Mouse (Mus musculus): ENCODE measurements around the gene Pax6. TPM values are rescaled to one million over a fixed set of nuclear protein-coding genes. Genes with fewer than 3 reads are reported as not detected.

Gene Pax6
- polyA plus RNA-seq, 1 experiment = 0.08 TPM

DNA sequence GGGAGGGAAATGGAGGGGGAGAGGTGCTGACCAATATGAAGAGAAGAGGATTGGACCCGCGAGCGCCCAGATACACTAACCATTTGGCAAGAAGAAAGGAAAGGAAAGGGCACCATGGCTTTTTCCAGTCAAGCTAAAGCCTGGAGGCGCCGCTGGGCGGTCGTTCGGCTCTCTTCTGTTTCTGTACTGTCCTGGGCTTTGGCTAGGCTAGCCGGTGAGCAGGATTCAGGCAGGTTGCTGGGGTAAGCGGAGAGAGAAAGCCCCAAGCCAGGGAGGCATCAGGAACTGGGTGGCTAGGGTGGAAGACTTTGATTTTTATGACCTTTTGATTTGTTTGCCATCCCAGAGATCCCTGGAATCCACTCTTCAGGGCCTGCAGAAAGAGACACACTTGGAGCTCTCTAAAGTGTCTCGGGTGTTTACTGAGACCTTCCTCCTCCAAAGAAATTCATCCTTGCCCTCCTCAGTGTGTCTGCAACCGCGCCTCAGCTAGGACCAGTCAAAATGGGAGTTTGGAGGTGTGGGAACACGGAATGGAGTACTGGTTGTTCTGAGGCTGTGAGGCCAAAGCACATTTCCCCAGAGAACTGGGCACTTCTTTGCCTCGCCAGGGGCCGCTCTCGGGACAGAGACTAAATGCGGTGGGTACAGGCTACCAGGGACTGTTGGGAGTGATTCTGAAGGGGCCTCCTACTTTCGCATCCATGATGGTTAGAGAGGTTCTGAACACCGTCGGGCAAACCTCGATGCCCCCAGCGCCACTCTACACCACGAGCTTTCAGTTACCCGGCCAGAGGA, 3.3 kb downstream of the Pax6 start:
- no peak overlapping the region for H3K27ac ChIP-seq (ENCODE audit: insufficient read depth, low read length)
- DNase-seq (ENCODE audit: low read depth in 1 of 2, low spot score in 2 of 2) = no peak
- peaks cover 64% of the 10 kb centered on the region for H3K27me3 ChIP-seq (ENCODE audit: control insufficient read depth, insufficient read depth, low read length)
- no peak for TF ChIP-seq POLR2A (IDR thresholded peaks at IDR 0.05; ENCODE audit: low read depth, low read length)
- TF ChIP-seq CTCF (IDR thresholded peaks at IDR 0.05; ENCODE audit: extremely low read depth, insufficient read depth, insufficient read length, insufficient replicate concordance) = no peak
- WGBS = 6% methylated on average over 25 of the region's 25 CpGs
- H3K4me3 ChIP-seq (ENCODE audit: extremely low read depth, insufficient read depth, insufficient read length) = no peak overlapping the region
- H3K4me1 ChIP-seq (ENCODE audit: control insufficient read depth, insufficient read depth, insufficient read length) = peaks cover 9% of the 10 kb centered on the region
- no peaks in the 10 kb centered on the region for H3K36me3 ChIP-seq (ENCODE audit: control insufficient read depth, insufficient read depth, low read length)

DNA sequence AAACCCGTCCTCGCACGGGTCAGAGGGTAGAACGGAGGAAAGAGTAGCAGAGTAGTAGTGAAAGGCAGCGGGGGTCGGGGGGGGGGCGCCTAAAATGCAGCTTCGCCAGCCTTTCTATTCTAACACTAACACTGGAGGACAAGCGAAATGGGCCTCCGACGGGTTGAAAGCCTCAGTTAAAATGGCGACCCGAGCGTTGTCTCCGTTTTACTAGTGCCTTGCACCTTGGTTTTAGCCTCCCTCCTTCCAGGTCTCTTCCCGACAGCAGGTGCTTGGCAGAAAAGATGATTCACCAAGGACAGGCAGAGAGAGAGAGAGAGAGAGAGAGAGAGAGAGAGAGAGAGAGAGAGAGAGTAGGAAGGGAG, 3.9 kb downstream of the Pax6 start:
- 7% methylated on average over 16 of the region's 16 CpGs for WGBS
- DNase-seq (ENCODE audit: low read depth in 1 of 2, low spot score in 2 of 2) = no peak
- Histone ChIP-seq H3K4me1 (ENCODE audit: control insufficient read depth, insufficient read depth, insufficient read length) (peaks cover 9% of the 10 kb centered on the region), H3K27ac (ENCODE audit: insufficient read depth, low read length) (no peak overlapping the region), H3K36me3 (ENCODE audit: control insufficient read depth, insufficient read depth, low read length) (no peaks in the 10 kb centered on the region), H3K4me3 (ENCODE audit: extremely low read depth, insufficient read depth, insufficient read length) (no peak overlapping the region), H3K27me3 (ENCODE audit: control insufficient read depth, insufficient read depth, low read length) (peaks cover 64% of the 10 kb centered on the region)
- no peak for TF ChIP-seq CTCF (IDR thresholded peaks at IDR 0.05; ENCODE audit: extremely low read depth, insufficient read depth, insufficient read length, insufficient replicate concordance)
- TF ChIP-seq POLR2A (IDR thresholded peaks at IDR 0.05; ENCODE audit: low read depth, low read length) = no peak

DNA sequence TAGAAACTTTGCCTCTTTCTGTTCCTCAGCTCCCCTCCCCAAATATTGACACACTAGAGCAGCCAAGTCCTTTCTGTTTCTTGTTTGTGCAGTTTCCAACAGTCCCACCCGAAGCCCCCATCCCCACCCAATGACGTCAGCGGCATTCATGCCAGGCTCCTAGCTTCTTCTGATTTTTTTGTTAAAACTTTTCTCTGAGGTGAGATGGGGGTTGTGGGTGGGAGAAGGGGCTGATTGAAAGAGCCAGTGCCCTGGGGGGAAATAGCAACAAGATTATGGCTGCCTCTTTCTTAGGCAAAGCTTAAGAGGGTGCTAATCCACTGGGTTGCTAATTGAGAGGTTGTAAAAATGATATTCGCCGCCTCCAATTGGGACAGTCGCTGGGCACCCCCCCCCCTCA, 4.4 kb downstream of the Pax6 start:
- no peak for DNase-seq (ENCODE audit: low read depth in 1 of 2, low spot score in 2 of 2)
- no peak for TF ChIP-seq CTCF (IDR thresholded peaks at IDR 0.05; ENCODE audit: extremely low read depth, insufficient read depth, insufficient read length, insufficient replicate concordance)
- TF ChIP-seq POLR2A (IDR thresholded peaks at IDR 0.05; ENCODE audit: low read depth, low read length) = no peak
- no peak overlapping the region for H3K27ac ChIP-seq (ENCODE audit: insufficient read depth, low read length)
- WGBS = 4% methylated on average over 6 of the region's 6 CpGs
- peaks cover 9% of the 10 kb centered on the region for H3K4me1 ChIP-seq (ENCODE audit: control insufficient read depth, insufficient read depth, insufficient read length)
- H3K36me3 ChIP-seq (ENCODE audit: control insufficient read depth, insufficient read depth, low read length) = no peaks in the 10 kb centered on the region
- no peak overlapping the region for H3K4me3 ChIP-seq (ENCODE audit: extremely low read depth, insufficient read depth, insufficient read length)
- H3K27me3 ChIP-seq (ENCODE audit: control insufficient read depth, insufficient read depth, low read length) = peaks cover 63% of the 10 kb centered on the region

DNA sequence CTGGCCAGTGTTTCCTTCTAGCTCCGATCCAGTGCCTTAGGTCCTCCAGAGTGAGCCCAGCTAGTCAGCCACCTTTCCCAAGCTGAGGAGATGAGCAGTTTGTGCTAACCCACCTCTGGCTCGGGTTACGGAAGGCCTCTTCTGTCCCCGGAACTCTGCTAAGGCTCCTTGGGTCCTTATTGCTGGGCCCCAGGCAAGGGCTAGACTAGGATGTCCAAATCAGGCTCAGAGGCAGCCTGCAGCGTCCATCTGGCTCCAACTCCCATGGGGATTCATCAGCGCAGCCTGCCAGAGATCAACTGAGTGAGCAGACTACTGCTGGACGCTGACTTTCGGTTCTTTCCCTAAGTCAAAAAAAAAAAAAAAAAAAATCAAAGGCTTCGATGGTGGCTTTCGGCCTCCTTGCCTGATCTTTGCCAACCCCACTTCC, 4.9 kb downstream of the Pax6 start:
- Histone ChIP-seq H3K36me3 (ENCODE audit: control insufficient read depth, insufficient read depth, low read length) (no peaks in the 10 kb centered on the region), H3K27me3 (ENCODE audit: control insufficient read depth, insufficient read depth, low read length) (peaks cover 58% of the 10 kb centered on the region), H3K4me1 (ENCODE audit: control insufficient read depth, insufficient read depth, insufficient read length) (peaks cover 9% of the 10 kb centered on the region), H3K4me3 (ENCODE audit: extremely low read depth, insufficient read depth, insufficient read length) (no peak overlapping the region), H3K27ac (ENCODE audit: insufficient read depth, low read length) (no peak overlapping the region)
- 11% methylated on average over 10 of the region's 10 CpGs for WGBS
- no peak for DNase-seq (ENCODE audit: low read depth in 1 of 2, low spot score in 2 of 2)
- TF ChIP-seq CTCF (IDR thresholded peaks at IDR 0.05; ENCODE audit: extremely low read depth, insufficient read depth, insufficient read length, insufficient replicate concordance) = no peak
- TF ChIP-seq POLR2A (IDR thresholded peaks at IDR 0.05; ENCODE audit: low read depth, low read length) = no peak

DNA sequence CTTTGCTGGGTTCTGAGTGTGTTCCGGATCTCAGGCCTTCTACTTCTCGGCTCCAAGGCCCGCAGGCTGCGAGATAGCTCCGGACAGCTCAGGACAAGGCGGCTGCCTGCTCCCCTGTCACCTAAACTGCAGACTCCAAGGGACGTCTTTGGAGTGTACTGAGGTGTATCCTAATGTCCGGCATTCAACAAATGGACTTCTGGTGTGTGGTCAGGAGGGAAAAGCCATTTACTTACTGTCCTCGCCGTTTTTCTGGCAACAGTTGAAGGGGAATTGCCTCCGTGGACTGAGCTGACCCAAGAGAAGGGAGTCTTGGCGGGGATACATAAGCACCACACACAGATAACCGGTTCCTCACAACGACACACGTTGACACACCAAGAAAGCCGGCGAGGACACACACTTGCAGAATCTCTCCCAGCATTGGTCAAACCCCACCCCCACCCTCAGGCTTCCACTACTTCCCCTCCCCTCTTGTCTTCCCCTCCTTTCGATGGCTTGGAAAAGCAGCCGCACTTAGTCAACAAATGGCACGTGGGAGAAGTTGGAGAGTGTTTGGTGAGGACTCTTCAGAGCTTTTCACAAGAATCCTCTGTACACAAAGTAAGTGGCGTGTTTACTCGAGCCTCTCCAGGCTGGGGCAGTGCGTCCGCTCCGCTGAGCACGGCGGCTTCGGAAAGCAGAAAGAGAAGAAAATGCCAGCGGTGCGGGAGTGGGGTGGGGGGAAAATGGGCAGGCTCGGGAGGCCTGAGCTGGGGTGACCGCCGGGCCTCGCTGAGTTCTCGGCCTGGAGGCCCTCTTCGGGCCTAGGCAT, 5.6 kb downstream of the Pax6 start:
- Histone ChIP-seq H3K27me3 (ENCODE audit: control insufficient read depth, insufficient read depth, low read length) (peaks cover 58% of the 10 kb centered on the region), H3K27ac (ENCODE audit: insufficient read depth, low read length) (no peak overlapping the region), H3K36me3 (ENCODE audit: control insufficient read depth, insufficient read depth, low read length) (no peaks in the 10 kb centered on the region), H3K4me3 (ENCODE audit: extremely low read depth, insufficient read depth, insufficient read length) (no peak overlapping the region), H3K4me1 (ENCODE audit: control insufficient read depth, insufficient read depth, insufficient read length) (peaks cover 9% of the 10 kb centered on the region)
- 5% methylated on average over 36 of the region's 36 CpGs for WGBS
- TF ChIP-seq CTCF (IDR thresholded peaks at IDR 0.05; ENCODE audit: extremely low read depth, insufficient read depth, insufficient read length, insufficient replicate concordance) (no peak), POLR2A (IDR thresholded peaks at IDR 0.05; ENCODE audit: low read depth, low read length) (no peak)
- no peak for DNase-seq (ENCODE audit: low read depth in 1 of 2, low spot score in 2 of 2)

DNA sequence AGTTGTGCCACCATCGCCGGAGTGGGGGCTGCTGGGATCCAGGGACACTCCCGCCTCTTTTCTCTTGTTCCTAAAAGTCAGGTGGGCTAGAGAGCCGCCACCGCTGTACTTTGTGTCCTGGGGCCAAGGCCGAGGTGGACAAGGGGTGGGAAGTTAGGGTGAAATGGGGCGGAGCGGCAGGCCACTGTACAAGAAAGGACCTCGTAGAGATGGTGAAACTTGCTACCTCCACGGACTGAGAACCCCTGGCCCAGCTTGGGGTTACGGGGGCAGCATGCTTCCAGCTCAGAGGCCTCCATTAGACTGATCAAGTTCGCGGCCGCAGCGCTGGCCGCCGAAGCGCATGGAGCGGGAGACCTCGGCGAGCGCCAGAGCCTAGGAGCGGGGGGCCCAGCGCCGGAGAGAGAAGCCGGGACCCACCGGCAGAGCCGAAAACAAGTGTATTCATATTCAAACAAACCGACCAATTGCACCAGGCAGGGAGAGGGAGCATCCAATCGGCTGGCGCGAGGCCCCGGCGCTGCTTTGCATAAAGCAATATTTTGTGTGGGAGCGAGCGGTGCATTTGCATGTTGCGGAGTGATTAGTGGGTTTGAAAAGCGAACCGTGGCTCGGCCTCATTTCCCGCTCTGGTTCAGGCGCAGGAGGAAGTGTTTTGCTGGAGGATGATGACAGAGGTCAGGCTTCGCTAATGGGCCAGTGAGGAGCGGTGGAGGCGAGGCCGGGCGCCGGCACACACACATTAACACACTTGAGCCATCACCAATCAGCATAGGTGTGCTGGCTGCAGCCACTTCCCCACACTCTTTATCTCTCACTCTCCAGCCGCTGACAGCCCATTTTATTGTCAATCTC, 6.4 kb downstream of the Pax6 start:
- DNase-seq (ENCODE audit: low read depth in 1 of 2, low spot score in 2 of 2) = peak in 1 of 2 experiments; percentile 18
- Histone ChIP-seq H3K36me3 (ENCODE audit: control insufficient read depth, insufficient read depth, low read length) (no peaks in the 10 kb centered on the region), H3K4me1 (ENCODE audit: control insufficient read depth, insufficient read depth, insufficient read length) (peaks cover 9% of the 10 kb centered on the region), H3K27ac (ENCODE audit: insufficient read depth, low read length) (no peak overlapping the region), H3K4me3 (ENCODE audit: extremely low read depth, insufficient read depth, insufficient read length) (peak overlapping the region; percentile 35; the same call in 1 of the 2 replicates), H3K27me3 (ENCODE audit: control insufficient read depth, insufficient read depth, low read length) (peaks cover 58% of the 10 kb centered on the region)
- WGBS = 2% methylated on average over 49 of the region's 49 CpGs
- TF ChIP-seq CTCF (IDR thresholded peaks at IDR 0.05; ENCODE audit: extremely low read depth, insufficient read depth, insufficient read length, insufficient replicate concordance) (no peak), POLR2A (IDR thresholded peaks at IDR 0.05; ENCODE audit: low read depth, low read length) (no peak)

All from spleen, adult 2 months (tissue).